Mouse (Mus musculus): ENCODE measurements at regions not wholly inside any gene's neighbourhood (a gene's known extent, or its start where the extent isn't known, plus 50 kb on each side); places are given as distances from the start of the nearest gene placed in this dataset.

GRCm38 (mm10) chr14:72783248-72783647 lies 73.4 kb upstream of the Fndc3a start:
- peak in 1 of 2 experiments; percentile 5 for DNase-seq (ENCODE audit: low spot score in 2 of 2)

- DNase-seq (ENCODE audit: low spot score in 2 of 2), result no peak
Measured at GRCm38 (mm10) chr14:72779446-72779845, 69.6 kb upstream of the Fndc3a start.

GRCm38 (mm10) chr14:72778756-72779155 lies 69.0 kb upstream of the Fndc3a start:
- no peak for DNase-seq (ENCODE audit: low spot score in 2 of 2)

- no peak for DNase-seq (ENCODE audit: low spot score in 2 of 2)
Measured at GRCm38 (mm10) chr14:72777927-72778560, 68.2 kb upstream of the Fndc3a start.

- DNase-seq (ENCODE audit: low spot score in 2 of 2), result no peak
Measured at GRCm38 (mm10) chr14:72770237-72770636, 60.4 kb upstream of the Fndc3a start.

- no peak for DNase-seq (ENCODE audit: low spot score in 2 of 2)
Measured at GRCm38 (mm10) chr14:72760123-72760522, 50.3 kb upstream of the Fndc3a start.
